Mouse (Mus musculus) kidney, adult 2 months (tissue): ENCODE measurements around the gene Snai1. TPM values are rescaled to one million over a fixed set of nuclear protein-coding genes. Genes with fewer than 3 reads are reported as not detected.
A peak's percentile ranks its signal among the peaks of the same experiment; 100 is the strongest.

Experiments
- DNase-seq: peaks from one replicate; pipeline ENCODE4 v3.0.0; 2021
- H3K27ac ChIP-seq: fragments of 200-500 bp; 2 replicates; pipeline ENCODE4 v1.5.1; 2012; ENCODE audit warnings: low read depth, low read length, control low read depth, inconsistent platforms; ENCODE audit not compliant: insufficient read depth
- H3K27me3 ChIP-seq: fragments of 200-500 bp; replicated peaks from 2 replicates; pipeline ENCODE4 v1.6.1; 2012; ENCODE audit warnings: mild to moderate bottlenecking, moderate library complexity, low read length, inconsistent platforms; ENCODE audit not compliant: control insufficient read depth, insufficient read depth
- H3K36me3 ChIP-seq: fragments of 200-500 bp; 2 replicates; pipeline ENCODE4 v1.6.1; 2012; ENCODE audit warnings: mild to moderate bottlenecking, moderate library complexity, low read length, inconsistent platforms; ENCODE audit not compliant: control insufficient read depth, insufficient read depth
- H3K4me1 ChIP-seq: fragments of 200-500 bp; 2 replicates; pipeline ENCODE4 v1.6.1; 2011; ENCODE audit warnings: low read length; ENCODE audit not compliant: control insufficient read depth, insufficient read depth
- H3K4me3 ChIP-seq: fragments of 200-500 bp; 2 replicates; pipeline ENCODE4 v1.5.1; 2011; ENCODE audit warnings: mild to moderate bottlenecking, low read depth, low read length, control low read depth; ENCODE audit not compliant: insufficient read depth
- CTCF ChIP-seq: fragments of 200-500 bp; conservative IDR thresholded peaks from 2 replicates; pipeline ENCODE4 v1.5.1; 2011; ENCODE audit warnings: low read depth, mild to moderate bottlenecking, control low read depth, low read length, moderate library complexity, mixed read lengths; ENCODE audit not compliant: insufficient read depth, insufficient read length
- POLR2A ChIP-seq: fragments of 200-500 bp; IDR thresholded peaks from one replicate; pipeline ENCODE4 v1.6.1; 2011; ENCODE audit warnings: low read depth, low read length, control low read depth
- WGBS: fragments of 180-500 bp; shearing (Covaris S2); methylation state at CpG from one replicate; pipeline ENCODE4 v1.1.7; 2018; 5-methylcytosine and 5-hydroxymethylcytosine counted together
- polyA plus RNA-seq: library from polyadenylated mRNA; depleted of rRNA; stranded (reverse); fragments of >200 nt; gene quantifications from 2 replicates; pipeline ENCODE4 v1.2.3, GENCODE M21; 2012

Snai1 gene
- polyA plus RNA-seq, 1 experiment, result 10.4 TPM

DNA sequence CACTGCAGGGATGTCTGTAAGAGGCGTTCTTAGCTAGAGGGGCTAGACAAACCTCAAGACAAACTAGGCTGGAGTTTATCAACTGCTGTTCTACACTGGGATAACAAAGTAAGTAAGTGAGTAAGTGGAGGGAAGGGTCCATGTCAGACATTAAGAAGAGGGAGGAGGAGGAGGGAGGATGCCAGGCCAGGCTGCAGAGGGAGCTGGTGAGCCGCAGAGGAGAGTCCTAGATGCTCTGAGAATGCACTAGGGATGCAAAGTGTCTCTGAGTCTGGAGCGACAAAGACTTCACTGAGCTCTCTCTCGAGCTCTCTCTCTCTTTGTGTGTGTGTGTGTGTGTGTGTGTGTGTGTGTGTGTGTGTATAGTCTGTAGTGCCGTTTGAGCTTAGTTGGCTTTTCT lies 9.7 kb upstream of the Snai1 start:
- H3K27ac ChIP-seq, result no peak overlapping the region
- H3K27me3 ChIP-seq, result no peaks in the 10 kb centered on the region
- TF ChIP-seq POLR2A, result no peak
- peak; percentile 56 for TF ChIP-seq CTCF
- no peaks in the 10 kb centered on the region for H3K4me1 ChIP-seq
- WGBS, result 26% methylated on average over 5 of the region's 5 CpGs
- no peak overlapping the region for H3K4me3 ChIP-seq
- H3K36me3 ChIP-seq, result no peaks in the 10 kb centered on the region
- no peak for DNase-seq

DNA sequence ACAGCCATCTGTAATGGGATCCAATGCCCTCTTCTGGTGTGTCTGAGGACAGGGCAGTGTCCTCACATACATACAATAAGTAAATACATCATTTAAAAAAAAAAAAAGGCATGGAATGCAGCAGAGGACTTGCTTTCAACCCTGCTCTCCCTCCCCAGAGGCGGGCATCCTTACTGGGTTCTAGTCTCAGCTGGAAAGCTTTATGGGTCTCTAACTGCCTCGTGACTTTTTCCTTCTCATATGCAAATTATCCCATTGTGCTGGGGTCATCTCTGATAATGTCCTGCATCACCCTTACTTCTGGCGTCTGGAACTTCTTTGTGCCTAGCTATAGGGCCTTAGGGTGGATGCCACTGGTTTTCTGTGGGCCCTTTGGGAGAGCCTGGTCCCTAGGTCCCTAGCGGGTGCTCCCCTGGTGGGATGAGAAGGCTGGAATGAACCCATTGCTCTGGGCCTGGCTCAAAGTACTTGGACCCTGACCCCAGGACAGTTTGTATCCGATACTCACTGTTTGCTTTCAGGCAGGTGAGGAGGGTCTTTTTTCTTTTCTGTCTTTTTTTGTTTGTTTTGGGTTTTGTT lies 8.0 kb upstream of the Snai1 start:
- Histone ChIP-seq H3K27me3 (no peaks in the 10 kb centered on the region), H3K4me1 (no peaks in the 10 kb centered on the region), H3K36me3 (no peaks in the 10 kb centered on the region), H3K27ac (no peak overlapping the region), H3K4me3 (no peak overlapping the region)
- 61% methylated on average over 5 of the region's 5 CpGs for WGBS
- DNase-seq, result no peak
- TF ChIP-seq POLR2A, result no peak

DNA sequence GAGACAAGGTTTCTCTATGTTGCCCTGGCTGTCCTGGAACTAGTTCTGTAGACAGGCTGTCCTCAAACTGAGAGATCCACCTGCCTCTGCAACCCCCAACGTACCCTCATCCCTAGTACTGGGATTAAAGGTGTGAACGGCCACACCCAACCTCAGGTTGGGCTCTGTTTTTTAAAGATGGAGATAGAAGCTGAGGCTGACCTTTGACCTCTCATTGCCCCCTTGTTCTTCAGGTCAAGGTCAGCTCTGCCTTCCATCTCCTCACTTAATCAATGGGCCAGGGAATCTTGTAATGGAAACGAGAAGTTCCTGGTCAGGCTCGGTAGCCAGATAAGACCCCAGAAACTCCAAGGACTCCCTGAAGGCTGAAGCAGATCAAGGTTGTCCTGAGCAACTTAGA lies 7.5 kb upstream of the Snai1 start:
- no peak overlapping the region for H3K4me3 ChIP-seq
- no peaks in the 10 kb centered on the region for H3K27me3 ChIP-seq
- 90% methylated on average over 4 of the region's 4 CpGs for WGBS
- no peak overlapping the region for H3K27ac ChIP-seq
- no peak for DNase-seq
- no peaks in the 10 kb centered on the region for H3K36me3 ChIP-seq
- H3K4me1 ChIP-seq, result no peaks in the 10 kb centered on the region
- TF ChIP-seq POLR2A, result no peak
- no peak for TF ChIP-seq CTCF

GRCm38 (mm10) chr2:167532131-167532530 lies 5.9 kb upstream of the Snai1 start:
- Histone ChIP-seq H3K27me3 (no peaks in the 10 kb centered on the region), H3K4me1 (no peaks in the 10 kb centered on the region), H3K4me3 (no peak overlapping the region), H3K27ac (no peak overlapping the region), H3K36me3 (no peaks in the 10 kb centered on the region)
- DNase-seq, result peak; percentile 37
- TF ChIP-seq POLR2A (no peak), CTCF (peak; percentile 83)
- WGBS, result 21% methylated on average over 13 of the region's 13 CpGs

- Histone ChIP-seq H3K4me3 (no peak overlapping the region), H3K4me1 (no peaks in the 10 kb centered on the region), H3K36me3 (no peaks in the 10 kb centered on the region), H3K27ac (no peak overlapping the region), H3K27me3 (no peaks in the 10 kb centered on the region)
- TF ChIP-seq POLR2A (no peak), CTCF (no peak)
- no peak for DNase-seq
Measured at GRCm38 (mm10) chr2:167533880-167534279, 4.1 kb upstream of the Snai1 start.

DNA sequence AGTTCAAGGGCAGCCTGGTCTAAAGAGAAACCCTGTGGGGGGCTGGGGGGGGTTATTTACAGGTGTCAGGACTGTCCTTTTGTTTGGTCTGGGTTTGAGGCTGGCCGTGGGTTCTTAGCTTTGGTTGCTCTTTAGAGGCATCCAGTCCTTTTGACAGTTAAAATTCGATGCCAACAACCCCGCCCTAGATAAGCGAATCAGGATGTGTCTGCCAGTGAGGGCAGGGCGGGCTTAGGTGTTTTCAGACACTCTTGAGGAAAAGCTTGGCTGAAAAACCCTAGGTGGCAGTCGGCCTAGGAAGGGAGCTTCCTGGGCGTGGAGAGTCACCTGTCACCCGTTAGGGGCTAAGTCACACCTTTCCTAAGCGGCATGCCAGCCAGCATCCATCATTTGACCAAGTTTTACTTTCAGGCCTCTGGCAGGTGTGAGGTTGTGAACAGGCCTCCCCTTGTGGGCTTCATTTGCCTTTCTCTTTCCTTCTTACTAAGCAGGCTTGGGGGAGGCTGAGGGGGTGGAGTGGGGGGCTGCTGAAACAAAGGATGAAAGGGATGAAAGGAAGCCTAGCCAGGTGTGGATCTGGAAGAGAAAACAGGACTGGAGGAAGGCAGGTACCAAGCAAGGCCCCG lies 1.6 kb upstream of the Snai1 start:
- H3K27ac ChIP-seq, result no peak overlapping the region
- DNase-seq, result no peak
- no peaks in the 10 kb centered on the region for H3K27me3 ChIP-seq
- no peaks in the 10 kb centered on the region for H3K36me3 ChIP-seq
- WGBS, result 70% methylated on average over 10 of the region's 10 CpGs
- TF ChIP-seq POLR2A, result no peak
- TF ChIP-seq CTCF, result no peak
- H3K4me1 ChIP-seq, result no peaks in the 10 kb centered on the region
- H3K4me3 ChIP-seq, result no peak overlapping the region

- no peak for DNase-seq
- Histone ChIP-seq H3K36me3 (no peaks in the 10 kb centered on the region), H3K4me1 (0 out of 2 replicates have a peak, but pooled peaks cover 2% of the 10 kb centered on the region), H3K27me3 (no peaks in the 10 kb centered on the region), H3K27ac (0 out of 2 replicates have a peak overlapping the region, but pooled peaks have one; percentile 33), H3K4me3 (peak overlapping the region; percentile 45)
- WGBS, result 65% methylated on average over 32 of the region's 34 CpGs
- no peak for TF ChIP-seq CTCF
- no peak for TF ChIP-seq POLR2A
Measured at GRCm38 (mm10) chr2:167538671-167539306, 794 bp downstream of the Snai1 start.
